Mouse (Mus musculus) hematopoietic stem cell, adult 5-6 weeks (primary cell): ENCODE measurements around the gene Vax1. TPM values are rescaled to one million over a fixed set of nuclear protein-coding genes. Genes with fewer than 3 reads are reported as not detected.

ENCODE experiments used
- ATAC-seq, 2 experiments: fragments of 125-278 bp in 1 of 2; replicated peaks in 1 of 2; 2 replicates each; pipeline ENCODE4 v1.8.0; 2016 to 2017; ENCODE audit warnings: inconsistent platforms in 2 of 2, mild to moderate bottlenecking in 2 of 2, moderate number of reproducible peaks in 2 of 2, low read depth in 1 of 2, moderate TSS enrichment in 1 of 2; ENCODE audit not compliant: low FRiP score in 2 of 2, poor library complexity in 2 of 2, severe bottlenecking in 2 of 2, insufficient read depth in 1 of 2, low TSS enrichment in 1 of 2
- total RNA-seq: library from RNA; stranded (forward); fragments of 172-1452, 232-1000 nt; gene quantifications from 2 replicates; pipeline ENCODE4 v1.2.3, GENCODE M21; 2017

The Vax1 gene
- total RNA-seq, 1 experiment from 2014 or later: not detected

GRCm38 (mm10) chr19:59171871-59172245 is 2.0 kb upstream of the Vax1 start:
- ATAC-seq: no peak

- ATAC-seq: no peak
These were observed 1.5 kb upstream of the Vax1 start for GRCm38 (mm10) chr19:59171151-59171870.

- no peak for ATAC-seq
These were observed 875 bp upstream of the Vax1 start for GRCm38 (mm10) chr19:59170766-59171095.

- no peak for ATAC-seq
These were observed 517 bp downstream of the Vax1 start for GRCm38 (mm10) chr19:59169143-59169935.

- no peak for ATAC-seq
These were observed 1.4 kb downstream of the Vax1 start for GRCm38 (mm10) chr19:59168386-59168905.

- ATAC-seq: no peak
These were observed 2.0 kb downstream of the Vax1 start for GRCm38 (mm10) chr19:59167871-59168270.

- ATAC-seq: no peak
These were observed 3.0 kb downstream of the Vax1 start for GRCm38 (mm10) chr19:59166879-59167278.

- ATAC-seq: no peak
These were observed 3.5 kb downstream of the Vax1 start for GRCm38 (mm10) chr19:59166311-59166761.

GRCm38 (mm10) chr19:59165577-59165976 is 4.3 kb downstream of the Vax1 start:
- no peak for ATAC-seq

GRCm38 (mm10) chr19:59164896-59165560 is 4.8 kb downstream of the Vax1 start:
- no peak for ATAC-seq

GRCm38 (mm10) chr19:59164111-59164510 is 5.7 kb downstream of the Vax1 start:
- ATAC-seq: no peak

- peak; percentile 81 to 83 for ATAC-seq
These were observed 13.2 kb downstream of the Vax1 start for GRCm38 (mm10) chr19:59156702-59157101.

GRCm38 (mm10) chr19:59154171-59154570 is 15.7 kb downstream of the Vax1 start:
- ATAC-seq: no peak

GRCm38 (mm10) chr19:59145492-59146140 is 24.2 kb downstream of the Vax1 start:
- no peak for ATAC-seq

- ATAC-seq: no peak
These were observed 24.8 kb downstream of the Vax1 start for GRCm38 (mm10) chr19:59145064-59145463.

GRCm38 (mm10) chr19:59142206-59142605 is 27.6 kb downstream of the Vax1 start:
- no peak for ATAC-seq

- ATAC-seq: no peak
These were observed 34.5 kb downstream of the Vax1 start for GRCm38 (mm10) chr19:59135387-59135786.

GRCm38 (mm10) chr19:59134916-59135315 is 34.9 kb downstream of the Vax1 start:
- no peak for ATAC-seq
